Comparison of ENCODE assay signal across 8 mouse cellular contexts in genomic region chr5:107720991-107721637, GRCm38 (mm10). TPM values are rescaled to one million over a fixed set of nuclear protein-coding genes. Genes with fewer than 3 reads are reported as not detected.
DNase-seq lines count a peak whose midpoint lies in the region; ATAC-seq and TF ChIP-seq lines count a peak whose summit lies in the region.

No protein-coding gene starts in this region.

- H3K27me3 ChIP-seq in heart, embryonic 11.5 days (ENCODE audit: control insufficient read depth, insufficient read depth, low read length): peaks cover 95% of the 10 kb centered on the region
- peaks cover 45% of the 10 kb centered on the region for H3K27me3 ChIP-seq in heart, adult 2 months (ENCODE audit: control insufficient read depth, insufficient read depth, low read length)
- peaks cover 82% of the 10 kb centered on the region for H3K27me3 ChIP-seq in forebrain, postnatal 0 days (ENCODE audit: insufficient read depth, low read length)
- peaks cover 93% of the 10 kb centered on the region for H3K27me3 ChIP-seq in midbrain, embryonic 11.5 days (ENCODE audit: control insufficient read depth, insufficient read depth, low read length)

- no peak overlapping the region for H3K9ac ChIP-seq in heart, embryonic 11.5 days (ENCODE audit: low read depth, low read length)
- no peak overlapping the region for H3K9ac ChIP-seq in heart, adult 2 months (ENCODE audit: low read depth, low read length)
- 0 out of 2 replicates have a peak overlapping the region, but pooled peaks have one; percentile 6 for H3K9ac ChIP-seq in forebrain, postnatal 0 days
- no peak overlapping the region; the same call in 1 of the 2 replicates for H3K9ac ChIP-seq in midbrain, embryonic 11.5 days (ENCODE audit: low read length)

- H3K4me2 ChIP-seq in heart, embryonic 11.5 days: peak overlapping the region; percentile 78
- peak overlapping the region; percentile 48 for H3K4me2 ChIP-seq in forebrain, postnatal 0 days (ENCODE audit: low read depth)
- H3K4me2 ChIP-seq in midbrain, embryonic 11.5 days: peak overlapping the region; percentile 43

- no peak for DNase-seq in heart, adult 2 months
- DNase-seq in R1 (ENCODE audit: low read depth, low spot score): peak; percentile 48
- DNase-seq in forebrain, postnatal 0 days: peak; percentile 16
- peak; percentile 92 for DNase-seq in midbrain, embryonic 11.5 days (ENCODE audit: low spot score, missing footprints)
- no peak for DNase-seq in urinary bladder, postnatal 25 days (ENCODE audit: low spot score)
- no peak for DNase-seq in layer of hippocampus, postnatal 14 days (ENCODE audit: low spot score in 2 of 2)
- no peak for DNase-seq in spleen, postnatal 14 days (ENCODE audit: low spot score in 2 of 2)

- 2% methylated on average over 57 of the region's 58 CpGs for WGBS in heart, embryonic 11.5 days (ENCODE audit: insufficient replicate concordance)
- 6% methylated on average over 58 of the region's 58 CpGs for WGBS in heart, adult 2 months
- 4% methylated on average over 57 of the region's 58 CpGs for WGBS in forebrain, postnatal 0 days
- under 1% methylated on average over 58 of the region's 58 CpGs for WGBS in midbrain, embryonic 11.5 days

- peak overlapping the region; percentile 44 for H3K4me3 ChIP-seq in heart, embryonic 11.5 days (ENCODE audit: low read depth, low read length)
- no peak overlapping the region for H3K4me3 ChIP-seq in heart, adult 2 months
- H3K4me3 ChIP-seq in forebrain, postnatal 0 days (ENCODE audit: low read depth, low read length): peak overlapping the region; percentile 26
- H3K4me3 ChIP-seq in midbrain, embryonic 11.5 days (ENCODE audit: low read depth, low read length): peak overlapping the region; percentile 20

- no peak overlapping the region for H3K27ac ChIP-seq in heart, embryonic 11.5 days (ENCODE audit: low read depth, low read length)
- no peak overlapping the region for H3K27ac ChIP-seq in heart, adult 2 months
- no peak overlapping the region for H3K27ac ChIP-seq in forebrain, postnatal 0 days (ENCODE audit: low read depth, low read length)
- no peak overlapping the region for H3K27ac ChIP-seq in midbrain, embryonic 11.5 days (ENCODE audit: low read depth, low read length)

- no peak for TF ChIP-seq EP300 in heart, adult 2 months (IDR thresholded peaks at IDR 0.05; ENCODE audit: insufficient read depth, low read depth, low read length)

- no peaks in the 10 kb centered on the region for H3K79me2 ChIP-seq in heart, adult 2 months (replicated peaks; ENCODE audit: control insufficient read depth, insufficient read depth, low read length)

- intact Hi-C loops in heart, adult 2 months (cut with DNase I): loop anchor here (10.0 kb wide), 1 partner anchor 1256 kb away; no protein-coding TSS in a partner anchor

- TF ChIP-seq CTCF in heart, adult 2 months (IDR thresholded peaks at IDR 0.05): no peak
- TF ChIP-seq CTCF in forebrain, postnatal 0 days (IDR thresholded peaks at IDR 0.05; ENCODE audit: low read depth): no peak

- H3K4me1 ChIP-seq in heart, embryonic 11.5 days (ENCODE audit: control insufficient read depth, insufficient read depth, low read length): peaks cover 39% of the 10 kb centered on the region
- peaks cover 5% of the 10 kb centered on the region for H3K4me1 ChIP-seq in heart, adult 2 months (ENCODE audit: control insufficient read depth, insufficient read depth, low read length)
- H3K4me1 ChIP-seq in forebrain, postnatal 0 days (ENCODE audit: insufficient read depth): 0 out of 2 replicates have a peak, but pooled peaks cover 8% of the 10 kb centered on the region
- peaks cover 31% of the 10 kb centered on the region for H3K4me1 ChIP-seq in midbrain, embryonic 11.5 days (ENCODE audit: control insufficient read depth, insufficient read depth, low read length)

- H3K9me3 ChIP-seq in heart, embryonic 11.5 days (replicated peaks; ENCODE audit: control insufficient read depth, low read length): no peaks in the 10 kb centered on the region
- no peaks in the 10 kb centered on the region for H3K9me3 ChIP-seq in forebrain, postnatal 0 days (ENCODE audit: low read length)
- H3K9me3 ChIP-seq in midbrain, embryonic 11.5 days (ENCODE audit: control insufficient read depth, low read length): no peaks in the 10 kb centered on the region

- TF ChIP-seq POLR2A in heart, adult 2 months (IDR thresholded peaks at IDR 0.05; ENCODE audit: insufficient read depth, low read depth, low read length): no peak

- no peaks in the 10 kb centered on the region for H3K36me3 ChIP-seq in heart, embryonic 11.5 days (ENCODE audit: control insufficient read depth, insufficient read depth, low read length)
- no peaks in the 10 kb centered on the region for H3K36me3 ChIP-seq in heart, adult 2 months (ENCODE audit: control insufficient read depth, insufficient read depth, low read length)
- no peaks in the 10 kb centered on the region for H3K36me3 ChIP-seq in forebrain, postnatal 0 days (ENCODE audit: insufficient read depth)
- no peaks in the 10 kb centered on the region for H3K36me3 ChIP-seq in midbrain, embryonic 11.5 days (ENCODE audit: control insufficient read depth, insufficient read depth, low read length)

- no peak for ATAC-seq in heart, embryonic 11.5 days (replicated peaks; ENCODE audit: insufficient number of reproducible peaks, low FRiP score, low TSS enrichment)
- peak; percentile 12; the same call in 1 of the 2 replicates for ATAC-seq in forebrain, postnatal 0 days
- peak; percentile 23; the same call in 1 of the 2 replicates for ATAC-seq in midbrain, embryonic 11.5 days (ENCODE audit: low FRiP score)

RNA-seq across cellular contexts. Expression of gene Gfi1, which starts 4.7 kb away (rescaled TPM):
- polyA plus RNA-seq in heart, embryonic 11.5 days (2014; fragmentation: Nextera tagmentation; extraction: Ambion mirVana): not detected in 2 replicates
- total RNA-seq in heart, adult 2 months (2021): not detected
- 0.09 and 0.16 TPM in 2 replicates for polyA plus RNA-seq in heart, adult 2 months (2012; rRNA removed)
- not detected in 2 replicates for total RNA-seq in forebrain, postnatal 0 days (2014; rRNA removed)
- polyA plus RNA-seq in forebrain, postnatal 0 days (2015; fragmentation: Nextera tagmentation; extraction: Ambion mirVana): not detected in 2 replicates
- polyA plus RNA-seq in midbrain, embryonic 11.5 days (2014; fragmentation: Nextera tagmentation; extraction: Ambion mirVana): not detected in 2 replicates
- not detected for total RNA-seq in layer of hippocampus, postnatal 14 days (2021)

Comparison
In these comparisons a context has a peak if more than half of its experiments do, and no peak if none do; other contexts are left out.
1. DNase-seq: peak in R1 (single experiment), forebrain, postnatal 0 days (single experiment) and midbrain, embryonic 11.5 days (single experiment); none in heart, adult 2 months (0 of 2), urinary bladder, postnatal 25 days (single experiment), layer of hippocampus, postnatal 14 days (0 of 2) and spleen, postnatal 14 days (0 of 2).
2. Peak in every context shown above with its lines, with median percentiles within 50 percentile points of each other: H3K4me2 ChIP-seq.